Mouse (Mus musculus): ENCODE results near the gene Chst2. TPM values are rescaled to one million over a fixed set of nuclear protein-coding genes. Genes with fewer than 3 reads are reported as not detected.

Gene Chst2
- total RNA-seq, 2 experiments from 2014 or later, result 53.2 to 63.3 TPM

- intact Hi-C loops (cut with DNase I), result no loop called here
- no peak for DNase-seq
These were observed 31.2 kb downstream of the Chst2 start for GRCm38 (mm10) chr9:95375336-95375735.

- DNase-seq, result no peak
- intact Hi-C loops (cut with DNase I), result no loop called here
These were observed 32.8 kb downstream of the Chst2 start for GRCm38 (mm10) chr9:95373741-95374140.

- DNase-seq, result no peak
- intact Hi-C loops (cut with DNase I), result no loop called here
These were observed 40.6 kb downstream of the Chst2 start for GRCm38 (mm10) chr9:95365882-95366281.

GRCm38 (mm10) chr9:95353829-95354391, 52.6 kb downstream of the Chst2 start:
- no peak for DNase-seq
- intact Hi-C loops (cut with DNase I), result no loop called here

- no peak for DNase-seq
- intact Hi-C loops (cut with DNase I), result no loop called here
These were observed 54.6 kb downstream of the Chst2 start for GRCm38 (mm10) chr9:95351968-95352367.

- intact Hi-C loops (cut with DNase I), result no loop called here
- no peak for DNase-seq
These were observed 56.0 kb downstream of the Chst2 start for GRCm38 (mm10) chr9:95350550-95350949.

Other genes starting within 250 kb of the Chst2 start
- gene U2surp, start 105.3 kb upstream of the Chst2 start, total RNA-seq (2021), result 10 to 100 TPM; 80.4 to 87.4 TPM
- 10 to 100 TPM; 32.0 to 32.2 TPM for gene Paqr9, start 152.9 kb upstream of the Chst2 start, total RNA-seq (2021)
- gene Pcolce2, start 230.9 kb upstream of the Chst2 start, total RNA-seq (2021), result 1 to 10 TPM in 1 of 2 experiments, under 1 TPM in 1; 0.62 to 1.3 TPM

Measured in left cerebral cortex, postnatal 4 days (tissue).